Mouse (Mus musculus): Measurements from ENCODE around the gene Pcx. TPM values are rescaled to one million over a fixed set of nuclear protein-coding genes. Genes with fewer than 3 reads are reported as not detected.

The Pcx gene
- polyA plus RNA-seq, 1 experiment from 2014 or later: 24.0 TPM

DNA sequence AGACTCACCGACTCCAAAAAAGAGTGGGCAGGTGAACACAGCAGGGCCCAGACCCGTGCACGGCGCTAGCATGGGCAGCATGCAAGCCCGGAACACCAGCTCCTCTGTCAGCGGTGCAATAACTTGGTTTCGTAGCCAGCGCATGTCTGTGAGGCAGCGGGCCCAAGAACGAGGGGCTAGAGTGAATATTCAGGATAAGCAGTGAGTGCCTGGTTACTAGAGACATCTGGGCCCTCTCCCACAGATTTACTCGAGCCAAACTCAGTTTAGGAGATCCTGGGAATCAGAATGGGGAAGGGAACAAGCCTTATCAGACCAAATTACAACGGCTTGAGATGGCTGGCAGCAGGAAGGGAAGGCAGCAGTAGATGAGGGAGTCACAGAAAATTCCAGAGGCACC is 113.7 kb downstream of the Pcx start:
- Histone ChIP-seq H3K4me3 (replicated peaks; ENCODE audit: low read length) (no peak overlapping the region), H3K4me2 (ENCODE audit: low read depth, low read length) (no peak overlapping the region), H3K9ac (ENCODE audit: low read length) (no peak overlapping the region), H3K36me3 (ENCODE audit: control insufficient read depth, insufficient read depth, low read length) (no peaks in the 10 kb centered on the region), H3K27ac (ENCODE audit: low read length) (no peak overlapping the region), H3K9me3 (replicated peaks; ENCODE audit: control insufficient read depth, low read length) (no peaks in the 10 kb centered on the region), H3K27me3 (ENCODE audit: control insufficient read depth, insufficient read depth, low read length) (no peaks in the 10 kb centered on the region), H3K4me1 (ENCODE audit: control insufficient read depth, insufficient read depth, low read length) (peaks cover 15% of the 10 kb centered on the region)
- no peak for ATAC-seq (ENCODE audit: insufficient read depth, low FRiP score)
- WGBS: 89% methylated on average over 12 of the region's 12 CpGs

- Histone ChIP-seq H3K36me3 (ENCODE audit: control insufficient read depth, insufficient read depth, low read length) (no peaks in the 10 kb centered on the region), H3K27me3 (ENCODE audit: control insufficient read depth, insufficient read depth, low read length) (no peaks in the 10 kb centered on the region), H3K4me3 (replicated peaks; ENCODE audit: low read length) (peak overlapping the region; percentile 89), H3K4me2 (ENCODE audit: low read depth, low read length) (peak overlapping the region; percentile 78), H3K4me1 (ENCODE audit: control insufficient read depth, insufficient read depth, low read length) (peaks cover 15% of the 10 kb centered on the region), H3K27ac (ENCODE audit: low read length) (peak overlapping the region; percentile 30; the same call in 1 of the 2 replicates), H3K9me3 (replicated peaks; ENCODE audit: control insufficient read depth, low read length) (no peaks in the 10 kb centered on the region), H3K9ac (ENCODE audit: low read length) (peak overlapping the region; percentile 96)
- ATAC-seq (ENCODE audit: insufficient read depth, low FRiP score): peak; percentile 11; the same call in 1 of the 2 replicates
- WGBS: 25% methylated on average over 4 of the region's 4 CpGs
Measured at GRCm38 (mm10) chr19:4624406-4625178, 114.3 kb downstream of the Pcx start.

DNA sequence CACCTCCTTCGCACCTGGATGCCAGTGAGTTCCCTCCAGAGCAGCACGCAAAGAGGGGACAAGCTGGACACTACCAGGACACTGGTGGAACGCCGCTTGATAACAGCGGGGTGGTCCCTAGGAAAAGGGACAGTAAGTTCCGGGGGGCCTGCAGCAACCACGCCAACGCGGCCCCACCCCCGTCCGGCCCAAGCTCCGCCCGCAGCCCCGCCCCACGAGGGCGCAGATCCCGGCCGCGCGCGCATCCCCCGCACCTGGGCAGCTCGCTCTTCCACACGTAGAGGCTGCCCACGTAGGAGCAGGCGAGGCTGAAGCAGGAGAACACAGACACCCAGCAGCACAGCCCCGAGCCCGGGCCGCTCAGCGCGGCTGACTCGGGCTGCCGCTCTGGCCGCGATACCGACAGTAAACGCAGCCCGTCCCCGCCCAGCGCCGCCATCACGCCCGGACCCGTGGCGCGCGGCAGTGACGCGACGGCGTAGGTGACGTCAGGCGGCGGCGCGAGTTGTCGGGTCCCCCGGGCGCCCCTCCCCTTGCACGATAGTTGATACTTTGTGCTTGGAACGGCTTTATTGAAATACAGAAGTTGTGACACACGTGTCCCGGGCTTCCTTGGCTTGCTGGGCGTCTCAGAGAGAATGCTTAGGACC is 115.0 kb downstream of the Pcx start, which contains the start of gene Rce1:
TSS of gene Rce1 (minus strand) at position 463 of the 650 bp plus-strand sequence.
- H3K36me3 ChIP-seq (ENCODE audit: control insufficient read depth, insufficient read depth, low read length): no peaks in the 10 kb centered on the region
- peak within 1 kb of the TSS; percentile 78 for H3K4me2 ChIP-seq (ENCODE audit: low read depth, low read length)
- WGBS: under 1% methylated on average over 63 of the region's 64 CpGs
- ATAC-seq (ENCODE audit: insufficient read depth, low FRiP score): peak; percentile 91
- peak within 1 kb of the TSS; percentile 89 for H3K4me3 ChIP-seq (replicated peaks; ENCODE audit: low read length)
- no peaks in the 10 kb centered on the region for H3K9me3 ChIP-seq (replicated peaks; ENCODE audit: control insufficient read depth, low read length)
- peak within 1 kb of the TSS; percentile 96 for H3K9ac ChIP-seq (ENCODE audit: low read length)
- peak within 1 kb of the TSS; percentile 87 for H3K27ac ChIP-seq (ENCODE audit: low read length)
- H3K4me1 ChIP-seq (ENCODE audit: control insufficient read depth, insufficient read depth, low read length): peaks cover 15% of the 10 kb centered on the region
- H3K27me3 ChIP-seq (ENCODE audit: control insufficient read depth, insufficient read depth, low read length): no peaks in the 10 kb centered on the region

DNA sequence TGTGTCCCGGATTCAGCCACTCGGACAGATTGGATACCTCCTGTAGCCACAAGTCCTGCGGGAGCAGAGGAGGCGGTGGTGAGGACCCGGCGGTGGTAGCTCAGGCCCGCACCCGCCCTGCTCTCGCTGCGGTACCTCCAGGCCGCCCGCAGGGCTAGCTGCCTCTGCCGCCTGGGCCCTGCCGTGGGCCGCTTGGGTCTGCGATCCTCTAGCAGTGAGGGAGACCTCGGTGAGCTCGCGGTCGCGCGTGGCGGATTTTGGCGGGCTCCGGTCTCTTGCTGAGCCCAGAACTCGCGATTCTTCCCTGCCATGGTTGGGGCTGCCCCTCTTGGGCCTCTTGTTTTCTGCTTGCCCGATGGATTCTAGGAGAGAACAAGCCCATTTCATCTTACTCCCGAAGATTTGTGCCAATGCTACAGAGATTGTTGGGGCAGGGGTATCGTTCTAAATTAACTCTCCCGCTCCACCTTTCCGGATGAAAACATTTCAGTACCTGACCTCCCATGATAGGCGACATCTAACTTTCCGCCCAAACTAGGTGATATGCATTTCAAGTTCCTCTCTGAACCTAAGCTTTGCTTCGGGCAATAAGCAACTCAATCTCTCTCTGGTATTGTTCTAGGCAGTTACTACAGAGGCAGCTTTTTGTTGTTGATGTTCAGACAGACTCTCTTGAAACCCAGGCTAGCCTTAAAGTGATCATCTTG is 115.7 kb downstream of the Pcx start:
- no peaks in the 10 kb centered on the region for H3K27me3 ChIP-seq (ENCODE audit: control insufficient read depth, insufficient read depth, low read length)
- H3K4me3 ChIP-seq (replicated peaks; ENCODE audit: low read length): peak overlapping the region; percentile 89
- under 1% methylated on average over 35 of the region's 35 CpGs for WGBS
- no peaks in the 10 kb centered on the region for H3K9me3 ChIP-seq (replicated peaks; ENCODE audit: control insufficient read depth, low read length)
- H3K4me2 ChIP-seq (ENCODE audit: low read depth, low read length): peak overlapping the region; percentile 63
- H3K4me1 ChIP-seq (ENCODE audit: control insufficient read depth, insufficient read depth, low read length): peaks cover 15% of the 10 kb centered on the region
- H3K9ac ChIP-seq (ENCODE audit: low read length): peak overlapping the region; percentile 96
- peak overlapping the region; percentile 87 for H3K27ac ChIP-seq (ENCODE audit: low read length)
- no peaks in the 10 kb centered on the region for H3K36me3 ChIP-seq (ENCODE audit: control insufficient read depth, insufficient read depth, low read length)
- ATAC-seq (ENCODE audit: insufficient read depth, low FRiP score): peak; percentile 71; the same call in 1 of the 2 replicates

DNA sequence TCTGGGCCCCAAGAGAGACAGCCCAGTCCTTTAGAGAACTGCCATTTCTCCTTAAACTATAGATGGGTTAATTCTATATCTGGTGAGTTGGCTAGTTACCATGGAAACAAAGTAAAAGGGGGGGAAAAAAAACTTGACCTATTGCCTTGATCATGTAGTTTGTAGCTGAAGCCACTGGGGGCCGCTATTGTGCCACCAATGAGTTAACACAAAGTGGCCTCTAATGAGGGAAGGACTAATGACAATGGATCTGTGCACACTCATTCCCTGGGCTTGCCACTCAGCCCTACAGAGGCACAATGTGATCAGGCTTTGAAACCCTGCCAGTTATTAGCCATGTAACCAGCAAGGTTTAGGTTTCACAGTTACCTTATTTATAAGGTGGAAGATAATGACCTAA is 118.5 kb downstream of the Pcx start:
- Histone ChIP-seq H3K9ac (ENCODE audit: low read length) (no peak overlapping the region), H3K4me1 (ENCODE audit: control insufficient read depth, insufficient read depth, low read length) (peaks cover 15% of the 10 kb centered on the region), H3K9me3 (replicated peaks; ENCODE audit: control insufficient read depth, low read length) (no peaks in the 10 kb centered on the region), H3K4me2 (ENCODE audit: low read depth, low read length) (no peak overlapping the region), H3K27ac (ENCODE audit: low read length) (no peak overlapping the region), H3K4me3 (replicated peaks; ENCODE audit: low read length) (no peak overlapping the region), H3K36me3 (ENCODE audit: control insufficient read depth, insufficient read depth, low read length) (no peaks in the 10 kb centered on the region), H3K27me3 (ENCODE audit: control insufficient read depth, insufficient read depth, low read length) (no peaks in the 10 kb centered on the region)
- ATAC-seq (ENCODE audit: insufficient read depth, low FRiP score): no peak
- 0% methylated on average over 1 of the region's 1 CpGs for WGBS

- Histone ChIP-seq H3K9me3 (replicated peaks; ENCODE audit: control insufficient read depth, low read length) (no peaks in the 10 kb centered on the region), H3K36me3 (ENCODE audit: control insufficient read depth, insufficient read depth, low read length) (no peaks in the 10 kb centered on the region), H3K4me1 (ENCODE audit: control insufficient read depth, insufficient read depth, low read length) (no peaks in the 10 kb centered on the region), H3K4me3 (replicated peaks; ENCODE audit: low read length) (no peak overlapping the region), H3K9ac (ENCODE audit: low read length) (no peak overlapping the region), H3K27ac (ENCODE audit: low read length) (no peak overlapping the region), H3K27me3 (ENCODE audit: control insufficient read depth, insufficient read depth, low read length) (no peaks in the 10 kb centered on the region), H3K4me2 (ENCODE audit: low read depth, low read length) (no peak overlapping the region)
- WGBS: 62% methylated on average over 4 of the region's 4 CpGs
- no peak for ATAC-seq (ENCODE audit: insufficient read depth, low FRiP score)
Measured at GRCm38 (mm10) chr19:4635986-4636385, 125.7 kb downstream of the Pcx start.

DNA sequence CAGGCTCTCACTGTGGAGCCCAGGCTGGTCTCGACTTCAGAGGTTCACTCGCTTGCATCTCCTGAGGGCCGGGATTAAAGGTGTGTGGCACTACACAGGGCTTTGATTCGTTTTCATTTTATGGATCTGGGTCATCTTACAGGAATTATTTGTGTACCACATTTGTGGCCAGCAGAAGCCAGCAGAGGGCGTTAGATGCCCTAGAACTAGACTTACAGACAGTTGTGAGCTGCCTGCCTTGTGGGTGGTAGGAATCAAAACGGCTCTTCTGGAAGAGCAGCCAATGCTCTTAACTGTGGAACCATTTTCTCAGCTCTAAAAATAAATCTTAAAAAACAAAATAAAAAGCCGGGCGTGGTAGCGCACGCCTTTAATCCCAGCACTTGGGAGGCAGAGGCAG is 134.0 kb downstream of the Pcx start:
- H3K4me2 ChIP-seq (ENCODE audit: low read depth, low read length): no peak overlapping the region
- H3K27me3 ChIP-seq (ENCODE audit: control insufficient read depth, insufficient read depth, low read length): no peaks in the 10 kb centered on the region
- no peak overlapping the region for H3K27ac ChIP-seq (ENCODE audit: low read length)
- WGBS: 46% methylated on average over 10 of the region's 10 CpGs
- H3K4me1 ChIP-seq (ENCODE audit: control insufficient read depth, insufficient read depth, low read length): no peaks in the 10 kb centered on the region
- H3K9me3 ChIP-seq (replicated peaks; ENCODE audit: control insufficient read depth, low read length): no peaks in the 10 kb centered on the region
- H3K4me3 ChIP-seq (replicated peaks; ENCODE audit: low read length): no peak overlapping the region
- H3K9ac ChIP-seq (ENCODE audit: low read length): no peak overlapping the region
- ATAC-seq (ENCODE audit: insufficient read depth, low FRiP score): no peak
- H3K36me3 ChIP-seq (ENCODE audit: control insufficient read depth, insufficient read depth, low read length): no peaks in the 10 kb centered on the region

GRCm38 (mm10) chr19:4646917-4647492 is 136.7 kb downstream of the Pcx start:
- no peaks in the 10 kb centered on the region for H3K27me3 ChIP-seq (ENCODE audit: control insufficient read depth, insufficient read depth, low read length)
- H3K27ac ChIP-seq (ENCODE audit: low read length): no peak overlapping the region
- H3K4me2 ChIP-seq (ENCODE audit: low read depth, low read length): no peak overlapping the region
- no peak overlapping the region for H3K4me3 ChIP-seq (replicated peaks; ENCODE audit: low read length)
- ATAC-seq (ENCODE audit: insufficient read depth, low FRiP score): no peak
- no peaks in the 10 kb centered on the region for H3K36me3 ChIP-seq (ENCODE audit: control insufficient read depth, insufficient read depth, low read length)
- 65% methylated on average over 11 of the region's 11 CpGs for WGBS
- H3K4me1 ChIP-seq (ENCODE audit: control insufficient read depth, insufficient read depth, low read length): no peaks in the 10 kb centered on the region
- no peak overlapping the region for H3K9ac ChIP-seq (ENCODE audit: low read length)
- H3K9me3 ChIP-seq (replicated peaks; ENCODE audit: control insufficient read depth, low read length): no peaks in the 10 kb centered on the region
